Mouse (Mus musculus): ENCODE measurements around the gene Cpxm2.
A peak's percentile ranks its signal among the peaks of the same experiment; 100 is the strongest.

The Cpxm2 gene

DNA sequence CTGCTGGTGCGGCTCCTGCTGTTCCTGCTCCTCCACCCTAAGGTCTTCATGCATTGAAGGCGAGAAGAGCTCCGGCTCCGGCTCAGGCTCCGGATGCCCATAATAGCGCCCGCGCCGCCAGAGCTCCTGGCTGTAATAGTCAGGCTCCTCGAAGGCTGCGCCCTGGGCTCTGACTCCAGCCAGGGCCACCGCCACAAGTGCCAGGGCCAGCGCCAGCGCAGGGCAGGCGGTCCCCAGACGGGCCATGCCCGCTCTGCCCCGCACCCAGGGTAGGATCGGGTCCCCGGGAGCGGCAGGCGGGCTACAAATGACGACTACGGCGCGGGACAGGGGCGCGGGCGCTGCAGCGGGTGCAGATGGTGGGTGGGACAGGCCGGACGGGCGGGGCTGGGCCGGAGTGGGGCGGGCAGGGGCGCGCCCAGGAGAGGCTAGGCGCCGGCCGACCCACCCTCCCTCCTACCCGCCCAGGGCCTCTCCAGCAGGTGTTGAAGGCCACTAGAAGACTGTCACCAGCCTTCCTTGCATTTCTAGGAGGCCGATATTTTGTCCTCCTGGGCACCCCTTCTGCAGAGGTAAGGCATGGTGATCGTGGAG lies at the start of gene Cpxm2:
Gene Cpxm2 (minus strand): TSS at position 372 of the 594 bp plus-strand sequence.
- no peak for DNase-seq (ENCODE audit: low read depth)

- no peak for DNase-seq (ENCODE audit: low read depth)
Measured at GRCm38 (mm10) chr7:132204073-132204612, 49.6 kb upstream of the Cpxm2 start.

- no peak for DNase-seq (ENCODE audit: low read depth)
Measured at GRCm38 (mm10) chr7:132199686-132200085, 45.1 kb upstream of the Cpxm2 start.

- DNase-seq (ENCODE audit: low read depth): no peak
Measured at GRCm38 (mm10) chr7:132198806-132199205, 44.3 kb upstream of the Cpxm2 start.

- DNase-seq (ENCODE audit: low read depth): no peak
Measured at GRCm38 (mm10) chr7:132197817-132198475, 43.4 kb upstream of the Cpxm2 start.

DNA sequence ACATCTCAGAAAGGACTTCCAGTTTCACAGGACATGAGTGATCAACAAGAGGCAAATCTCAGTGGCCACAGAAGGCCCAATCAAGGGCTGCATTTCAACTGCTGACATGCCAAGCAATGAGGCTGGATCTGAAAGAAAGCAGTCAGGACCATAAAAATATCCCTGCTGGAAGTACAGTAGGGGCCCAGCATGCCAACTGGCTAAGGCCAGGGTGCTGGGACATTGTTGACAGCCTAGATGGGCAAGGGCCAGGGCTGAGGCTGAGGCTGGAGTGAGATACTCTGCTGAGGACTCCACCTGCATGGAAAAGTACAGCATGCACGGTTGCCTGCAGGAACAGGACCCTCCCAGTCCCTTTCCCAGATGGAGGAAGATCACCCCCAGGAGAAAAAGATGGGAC lies 42.0 kb upstream of the Cpxm2 start:
- no peak for DNase-seq (ENCODE audit: low read depth)

- no peak for DNase-seq (ENCODE audit: low read depth)
Measured at GRCm38 (mm10) chr7:132193606-132194005, 39.1 kb upstream of the Cpxm2 start.

DNA sequence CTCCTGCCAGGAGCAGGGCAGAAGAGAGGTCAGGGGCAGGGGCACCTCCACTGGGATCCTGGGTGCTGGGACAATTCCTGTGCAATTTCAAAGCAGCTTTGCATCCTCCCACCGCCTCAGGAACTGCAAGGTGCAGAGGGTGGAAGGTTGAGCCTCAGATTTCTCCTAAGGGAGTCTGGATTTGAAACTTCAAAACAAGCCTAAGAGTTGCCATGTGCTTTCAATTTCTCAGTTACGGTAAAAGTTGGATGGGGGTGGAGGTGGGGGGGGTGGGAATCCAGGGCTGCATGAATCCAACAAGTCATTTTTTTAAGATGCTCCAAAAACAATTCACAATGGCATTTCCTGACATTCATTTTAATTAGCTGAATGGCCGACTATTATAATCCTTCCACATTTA lies 32.9 kb upstream of the Cpxm2 start:
- DNase-seq (ENCODE audit: low read depth): no peak

DNA sequence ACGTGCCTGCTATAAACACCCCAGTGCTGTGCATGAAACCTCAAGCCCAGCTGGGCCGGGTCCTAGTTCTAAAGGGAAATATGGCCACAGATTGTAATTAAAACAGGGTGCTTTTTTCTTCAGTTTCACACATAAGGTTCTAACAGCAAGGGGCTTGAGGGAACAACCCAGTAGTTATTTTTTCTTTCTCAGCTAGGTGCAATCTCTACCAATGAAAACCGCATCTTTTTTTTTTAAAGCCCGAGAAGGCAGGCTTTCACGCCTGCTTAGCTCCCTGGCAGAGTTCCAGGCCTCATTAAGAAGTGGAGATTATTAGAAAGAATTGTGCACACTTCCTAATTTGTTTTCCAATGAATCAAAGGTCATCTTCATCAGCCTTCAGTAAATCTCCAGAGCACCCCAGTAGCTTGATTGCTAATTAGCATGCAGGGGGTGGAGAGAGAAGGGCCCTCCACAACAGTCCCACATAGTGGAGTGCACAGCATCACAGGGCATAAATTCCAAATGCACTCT lies 29.4 kb upstream of the Cpxm2 start:
- DNase-seq (ENCODE audit: low read depth): no peak

- no peak for DNase-seq (ENCODE audit: low read depth)
Measured at GRCm38 (mm10) chr7:132181586-132182198, 27.2 kb upstream of the Cpxm2 start.

GRCm38 (mm10) chr7:132181042-132181441 lies 26.5 kb upstream of the Cpxm2 start:
- DNase-seq (ENCODE audit: low read depth): no peak

- no peak for DNase-seq (ENCODE audit: low read depth)
Measured at GRCm38 (mm10) chr7:132179049-132179448, 24.5 kb upstream of the Cpxm2 start.

DNA sequence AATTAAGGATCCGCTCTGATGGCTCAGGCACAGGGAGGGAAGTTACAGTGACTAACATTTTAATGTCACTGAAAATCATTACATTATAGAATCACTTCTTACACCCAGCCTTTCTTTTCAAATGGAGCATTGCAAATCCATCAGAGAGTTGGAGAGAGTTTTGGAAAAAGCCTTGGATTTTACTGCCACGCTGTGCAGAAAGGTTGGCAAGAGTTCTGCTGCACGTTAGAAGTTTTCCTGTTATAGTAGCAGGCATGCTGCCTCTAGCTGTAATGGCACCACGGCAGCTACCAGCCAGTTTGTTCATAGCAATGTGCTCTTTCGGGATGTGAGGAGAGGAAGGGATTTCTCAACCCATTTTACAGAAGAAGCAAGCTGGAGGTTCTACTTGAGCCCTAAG lies 20.2 kb upstream of the Cpxm2 start:
- DNase-seq (ENCODE audit: low read depth): no peak

DNA sequence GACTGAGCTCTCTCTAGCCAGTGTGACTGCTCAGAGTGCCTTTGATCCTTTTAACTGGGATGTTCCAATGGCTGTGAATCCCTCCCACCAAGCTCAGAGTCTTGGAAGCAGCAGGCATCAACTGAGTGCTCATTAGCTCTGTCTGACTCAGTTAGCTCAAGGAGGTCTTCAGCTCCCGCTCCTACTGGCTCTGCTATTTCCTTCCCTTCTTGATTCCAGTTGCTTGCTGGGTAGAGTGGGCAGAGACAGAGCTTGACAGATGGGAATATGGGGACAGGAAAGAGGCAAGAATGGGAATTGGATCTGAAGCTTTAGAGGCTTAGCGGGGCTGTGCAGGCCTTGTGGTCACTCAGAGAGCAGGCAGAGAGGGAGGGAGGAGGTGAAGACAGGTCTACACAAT lies 19.8 kb upstream of the Cpxm2 start:
- no peak for DNase-seq (ENCODE audit: low read depth)

- DNase-seq (ENCODE audit: low read depth): no peak
Measured at GRCm38 (mm10) chr7:132172220-132172619, 17.7 kb upstream of the Cpxm2 start.

GRCm38 (mm10) chr7:132171716-132172115 lies 17.2 kb upstream of the Cpxm2 start:
- no peak for DNase-seq (ENCODE audit: low read depth)

- DNase-seq (ENCODE audit: low read depth): peak; percentile 31
Measured at GRCm38 (mm10) chr7:132169419-132170169, 15.1 kb upstream of the Cpxm2 start.

DNA sequence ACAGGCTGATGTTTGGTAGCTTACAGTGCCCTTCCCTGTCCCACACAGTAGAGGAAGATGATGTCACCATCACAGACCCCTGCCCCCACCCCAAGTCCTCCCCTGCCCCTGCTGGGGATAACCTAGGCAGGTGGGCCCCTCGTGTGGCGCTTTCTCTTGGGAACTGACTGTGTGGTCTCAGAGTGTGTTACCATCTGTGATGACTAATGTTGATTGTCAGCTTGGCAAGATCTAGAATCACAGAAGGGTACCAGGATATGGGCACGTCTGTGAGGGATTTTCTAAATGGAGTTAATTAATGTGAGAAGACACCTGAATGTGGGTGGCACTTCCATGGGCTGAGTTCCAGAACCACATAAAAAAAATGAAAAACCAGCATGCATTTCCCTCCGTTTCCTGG lies 12.7 kb upstream of the Cpxm2 start:
- DNase-seq (ENCODE audit: low read depth): no peak

DNA sequence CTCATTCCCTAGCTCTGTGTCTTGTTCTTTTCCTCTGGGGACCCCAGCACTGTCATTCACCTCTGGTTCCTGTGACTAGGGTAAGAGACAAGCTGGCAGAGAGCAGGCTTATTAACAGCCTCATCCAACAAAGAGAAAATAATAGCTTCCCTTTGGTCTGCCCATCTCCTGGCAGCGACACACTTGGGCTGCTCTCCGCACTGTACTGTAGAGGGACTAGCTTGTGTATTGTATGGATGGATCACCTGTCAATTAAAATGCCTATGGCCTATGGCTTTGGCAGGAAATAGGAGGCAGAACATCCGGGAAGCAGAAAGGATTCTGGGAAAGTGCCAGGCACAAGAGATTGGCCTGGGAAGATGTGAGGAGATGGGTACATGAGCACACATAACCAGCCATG lies 7.7 kb upstream of the Cpxm2 start:
- no peak for DNase-seq (ENCODE audit: low read depth)

- no peak for DNase-seq (ENCODE audit: low read depth)
Measured at GRCm38 (mm10) chr7:132158321-132159025, 3.9 kb upstream of the Cpxm2 start.

DNA sequence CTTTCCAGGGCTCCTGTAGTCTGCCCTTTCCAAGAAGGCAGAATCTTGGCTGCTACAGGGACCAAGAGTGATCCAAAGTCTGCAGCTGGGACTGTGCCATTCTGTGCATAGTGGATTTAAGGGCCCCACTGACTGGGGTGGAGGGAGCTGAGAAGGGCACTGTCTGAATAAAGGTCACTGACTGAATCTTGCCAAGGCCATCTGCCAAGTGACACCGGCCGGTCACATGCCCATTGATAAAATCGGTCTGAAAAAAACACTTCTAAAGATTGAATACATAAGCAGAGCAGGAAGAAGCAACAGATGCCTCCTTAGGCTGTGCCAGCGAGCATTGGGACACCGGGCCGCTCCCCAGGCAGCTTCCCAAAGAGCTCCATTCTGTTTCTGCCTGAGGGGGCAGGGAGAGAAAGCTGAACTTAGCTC lies 803 bp downstream of the Cpxm2 start:
- no peak for DNase-seq (ENCODE audit: low read depth)
